Mouse (Mus musculus): ENCODE results near the gene Uchl1.

Uchl1 gene

GRCm38 (mm10) chr5:66675983-66676382 is at the start of gene Uchl1:
Uchl1 (plus strand) TSS chr5:66676091.
- DNase-seq (ENCODE audit: extremely low read depth, insufficient read length, low spot score) = no peak

DNA sequence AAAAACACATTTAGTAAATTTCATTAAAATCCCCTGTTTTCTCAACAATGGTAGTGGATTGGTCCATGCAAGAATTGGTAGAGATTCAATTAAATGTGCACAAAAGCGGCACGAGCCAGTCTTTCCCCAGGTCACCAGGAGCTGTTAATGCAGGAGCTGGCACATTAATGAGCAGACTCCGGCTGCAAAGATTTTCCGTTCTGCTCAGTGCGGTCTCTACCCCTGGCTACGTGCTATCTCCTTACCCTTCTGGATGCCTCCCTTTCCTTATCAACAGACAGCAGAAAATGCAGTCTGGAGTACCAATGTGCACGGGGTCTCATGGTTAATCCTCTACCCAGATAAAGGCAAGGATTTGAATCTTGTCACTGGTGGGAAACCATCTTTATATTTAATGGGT is 48.1 kb upstream of the Uchl1 start:
- DNase-seq (ENCODE audit: extremely low read depth, insufficient read length, low spot score) = no peak

- no peak for DNase-seq (ENCODE audit: extremely low read depth, insufficient read length, low spot score)
Measured at GRCm38 (mm10) chr5:66635459-66636079, 40.3 kb upstream of the Uchl1 start.

GRCm38 (mm10) chr5:66642156-66642555 is 33.7 kb upstream of the Uchl1 start:
- peak; percentile 19 for DNase-seq (ENCODE audit: extremely low read depth, insufficient read length, low spot score)

GRCm38 (mm10) chr5:66643260-66643659 is 32.6 kb upstream of the Uchl1 start:
- DNase-seq (ENCODE audit: extremely low read depth, insufficient read length, low spot score) = no peak

DNA sequence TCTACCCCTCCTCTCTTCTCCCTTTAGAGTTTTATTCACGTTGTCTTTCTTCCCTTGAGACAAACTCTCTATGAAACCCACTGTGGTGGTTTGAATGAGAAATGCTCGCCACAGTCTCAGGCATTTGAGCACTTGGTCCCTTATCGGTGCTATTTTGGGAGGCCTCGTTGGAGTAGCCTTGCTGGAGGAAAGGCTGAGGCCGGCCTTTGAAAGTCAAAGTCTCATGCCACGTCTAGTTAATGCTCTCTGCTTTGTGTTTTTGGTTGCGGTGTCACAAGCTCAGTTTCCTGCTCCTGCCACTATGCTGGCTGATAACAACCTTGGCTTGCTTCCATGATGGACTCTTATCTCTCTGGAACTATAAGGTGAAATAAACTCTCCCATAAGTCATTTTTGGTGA is 28.4 kb upstream of the Uchl1 start:
- DNase-seq (ENCODE audit: extremely low read depth, insufficient read length, low spot score) = no peak

DNA sequence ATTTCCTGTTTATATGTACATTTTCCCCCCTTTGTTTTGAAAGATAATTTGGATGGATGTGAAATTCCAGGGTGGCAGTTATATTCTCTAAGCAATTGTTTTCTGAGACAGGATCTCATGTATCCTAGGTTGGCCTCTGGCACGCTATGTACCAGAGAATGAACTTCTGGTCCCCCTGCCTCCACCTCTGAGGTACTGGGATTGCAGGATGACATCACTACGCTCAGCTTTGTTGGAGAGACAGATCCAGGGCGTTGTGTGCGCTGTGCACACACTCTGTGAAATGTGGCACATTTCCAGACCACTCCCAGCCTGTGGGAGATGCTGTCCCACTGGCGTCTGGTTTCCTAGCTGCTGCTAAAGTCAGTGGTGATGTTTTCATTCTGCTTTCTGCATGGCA is 21.7 kb upstream of the Uchl1 start:
- no peak for DNase-seq (ENCODE audit: extremely low read depth, insufficient read length, low spot score)

- DNase-seq (ENCODE audit: extremely low read depth, insufficient read length, low spot score) = no peak
Measured at GRCm38 (mm10) chr5:66675189-66675890, 551 bp upstream of the Uchl1 start.

DNA sequence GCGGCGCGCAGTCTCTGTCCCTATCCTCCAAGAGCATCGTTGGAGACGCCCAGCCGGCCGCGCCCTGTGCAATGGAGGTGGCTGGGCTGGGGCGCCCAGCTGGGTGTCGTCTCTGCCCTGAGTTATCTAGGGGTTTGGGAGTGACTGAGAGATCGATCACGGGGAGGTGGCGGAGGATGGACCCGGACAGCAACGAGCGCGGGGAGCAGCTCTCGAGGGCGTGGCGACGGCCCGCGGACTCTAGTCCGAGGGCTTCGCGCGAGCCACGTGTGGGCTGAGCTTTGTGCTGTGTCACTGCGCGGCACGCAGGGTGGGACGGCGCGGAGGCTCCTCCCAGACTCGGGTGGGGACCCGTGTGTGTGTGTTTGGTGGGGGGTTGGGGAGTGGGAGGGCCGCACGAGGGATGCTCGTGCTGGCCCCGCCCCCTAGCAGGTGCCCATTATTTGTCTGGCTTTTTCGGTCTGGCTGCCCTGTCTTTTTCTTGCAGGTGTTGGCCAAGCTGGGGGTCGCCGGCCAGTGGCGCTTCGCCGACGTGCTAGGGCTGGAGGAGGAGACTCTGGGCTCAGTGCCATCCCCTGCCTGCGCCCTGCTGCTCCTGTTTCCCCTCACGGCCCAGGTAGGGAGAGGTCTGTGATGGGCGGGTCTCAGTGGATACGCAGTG is 696 bp downstream of the Uchl1 start:
- no peak for DNase-seq (ENCODE audit: extremely low read depth, insufficient read length, low spot score)

DNA sequence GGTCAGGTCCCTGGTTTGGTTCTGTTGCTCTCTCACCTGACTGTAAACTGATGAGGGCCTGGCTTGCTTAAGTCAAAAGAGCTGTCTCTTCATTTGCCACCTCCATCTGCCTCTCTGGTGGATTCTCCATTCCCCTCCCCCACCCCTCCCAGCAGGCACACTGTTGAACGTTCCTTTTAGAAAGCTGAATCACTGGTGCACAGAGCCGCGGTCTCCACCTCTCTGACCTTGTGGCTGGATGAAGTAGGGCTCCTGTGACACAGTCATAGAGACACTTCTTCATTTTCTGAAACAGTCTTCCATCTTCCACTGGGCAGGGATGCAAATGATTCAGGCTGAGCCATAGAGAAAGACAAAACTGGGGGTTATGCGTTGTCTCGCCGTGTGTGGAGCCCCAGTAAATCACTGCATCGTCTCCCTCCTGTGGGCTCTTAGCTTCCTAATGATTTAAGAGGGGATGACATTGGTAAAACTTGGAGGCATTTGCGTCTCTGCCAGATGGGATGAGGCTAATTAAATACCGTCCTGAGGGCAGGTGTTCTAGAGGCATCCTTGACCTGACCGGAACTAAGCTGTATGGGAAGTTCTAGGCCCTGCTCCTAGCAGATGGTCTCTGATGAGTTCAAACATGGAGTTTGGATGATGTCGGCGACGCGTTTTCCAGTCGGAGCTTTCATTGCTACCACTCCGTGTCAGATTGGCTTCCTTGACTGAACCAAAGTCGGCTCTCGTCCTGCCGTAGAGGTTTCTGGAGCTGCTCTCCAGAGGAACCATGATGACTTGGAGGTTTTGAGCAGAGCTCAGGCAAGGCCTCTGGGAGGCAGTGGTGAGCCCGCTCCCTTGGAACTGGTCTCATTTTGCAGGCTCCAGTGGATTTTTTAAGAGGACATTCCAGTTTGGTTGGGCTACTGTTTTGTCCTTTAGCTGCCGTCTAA is 1.8 kb downstream of the Uchl1 start:
- DNase-seq (ENCODE audit: extremely low read depth, insufficient read length, low spot score) = no peak

- no peak for DNase-seq (ENCODE audit: extremely low read depth, insufficient read length, low spot score)
Measured at GRCm38 (mm10) chr5:66679222-66679621, 3.3 kb downstream of the Uchl1 start.

DNA sequence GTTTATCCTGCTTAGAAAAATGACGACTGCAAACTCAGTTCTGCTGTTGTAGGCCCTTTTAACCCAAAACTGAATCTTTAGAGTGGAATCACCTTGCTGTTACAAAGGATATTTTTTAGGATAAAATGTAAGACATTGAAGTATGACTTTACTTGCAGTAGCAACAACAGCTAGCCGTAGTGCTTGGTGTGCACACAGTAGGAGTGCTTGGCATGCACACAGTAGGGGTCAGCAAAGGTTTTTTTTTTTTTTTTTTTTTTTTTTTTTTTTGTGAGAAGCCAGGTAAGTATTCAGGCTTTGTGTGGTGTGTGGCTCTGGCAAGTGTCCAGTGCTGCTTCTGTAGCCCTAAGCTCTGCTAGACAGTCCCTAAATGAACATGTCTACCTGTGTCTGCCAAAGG is 10.0 kb downstream of the Uchl1 start:
- DNase-seq (ENCODE audit: extremely low read depth, insufficient read length, low spot score) = no peak

DNA sequence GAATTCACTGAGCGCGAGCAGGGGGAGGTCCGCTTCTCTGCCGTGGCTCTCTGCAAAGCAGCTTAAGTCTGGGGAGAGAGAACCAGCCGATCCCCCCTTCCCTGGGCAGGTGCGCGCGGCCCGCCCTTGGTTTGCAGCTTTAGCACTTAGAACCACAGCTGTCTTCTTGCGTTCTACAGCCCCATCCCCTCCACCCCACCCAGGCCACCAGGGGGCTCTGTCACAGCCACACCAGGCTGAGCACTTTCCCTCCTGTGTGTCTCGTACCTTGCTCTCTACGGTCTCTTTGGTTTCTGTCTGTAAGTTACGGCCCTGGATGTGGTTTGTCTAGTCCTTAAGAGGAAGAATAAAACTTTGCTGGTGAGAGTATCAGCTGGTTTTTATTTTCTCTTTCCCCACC is 11.0 kb downstream of the Uchl1 start:
- no peak for DNase-seq (ENCODE audit: extremely low read depth, insufficient read length, low spot score)

DNA sequence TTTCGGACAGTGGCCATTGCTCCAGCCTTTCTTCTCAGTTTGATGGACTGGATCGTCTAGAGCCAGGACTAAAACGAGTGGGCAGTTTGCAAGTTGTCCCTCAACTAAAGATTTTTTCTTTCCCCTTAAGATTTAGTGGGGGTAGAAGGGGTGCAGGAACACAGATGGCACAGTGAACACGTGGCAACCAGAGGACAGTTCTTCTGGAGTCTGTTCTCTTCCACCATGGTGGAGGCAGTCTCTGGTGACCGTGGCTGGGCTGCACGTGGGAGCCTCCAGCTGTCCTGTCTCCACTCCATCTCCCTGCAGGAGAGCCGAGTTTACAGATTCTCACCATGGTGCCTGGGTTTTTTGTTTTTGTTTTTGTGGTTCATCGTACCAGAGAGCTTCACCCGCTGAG is 11.8 kb downstream of the Uchl1 start:
- DNase-seq (ENCODE audit: extremely low read depth, insufficient read length, low spot score) = no peak

GRCm38 (mm10) chr5:66688286-66688685 is 12.4 kb downstream of the Uchl1 start:
- DNase-seq (ENCODE audit: extremely low read depth, insufficient read length, low spot score) = no peak

DNA sequence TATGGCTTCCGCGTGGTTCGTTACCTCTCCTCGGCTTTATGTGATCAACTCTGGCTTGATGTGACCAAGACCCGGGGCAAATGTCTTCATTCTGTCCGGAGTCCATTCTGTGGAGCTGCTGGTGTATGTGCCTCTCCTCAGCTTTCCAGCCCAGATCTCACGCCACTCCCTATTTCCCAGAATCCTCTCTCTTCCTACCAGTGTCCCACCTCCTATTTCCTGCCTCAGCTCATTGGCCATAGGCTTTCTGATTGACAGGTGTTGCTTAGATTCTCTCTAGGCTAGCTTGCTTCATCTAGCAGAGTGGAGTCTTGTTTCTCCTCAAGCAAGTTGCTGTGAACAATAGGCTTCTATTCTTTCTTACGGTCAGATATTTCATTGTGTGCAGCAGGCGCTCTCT is 13.9 kb downstream of the Uchl1 start:
- DNase-seq (ENCODE audit: extremely low read depth, insufficient read length, low spot score) = no peak

DNA sequence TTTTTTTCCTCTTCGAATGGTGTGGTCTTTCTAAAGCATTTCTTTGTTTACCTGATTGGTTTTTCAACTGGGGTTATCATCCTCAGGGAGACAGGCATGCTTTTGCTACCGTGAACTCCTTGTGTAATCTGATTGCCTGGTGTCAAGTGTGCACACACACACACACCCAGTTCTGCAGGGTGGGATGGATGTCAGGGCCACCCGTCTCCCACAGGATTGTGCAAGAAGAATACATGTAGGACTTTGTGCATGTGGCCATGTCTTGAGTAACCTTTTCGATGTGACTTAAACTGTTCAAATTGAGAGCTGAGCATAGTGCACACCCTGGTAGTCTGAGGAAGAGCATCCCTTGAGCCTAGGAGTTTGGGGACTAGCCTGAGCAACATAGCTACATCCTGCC is 17.3 kb downstream of the Uchl1 start:
- no peak for DNase-seq (ENCODE audit: extremely low read depth, insufficient read length, low spot score)

GRCm38 (mm10) chr5:66697119-66697518 is 21.2 kb downstream of the Uchl1 start:
- no peak for DNase-seq (ENCODE audit: extremely low read depth, insufficient read length, low spot score)

- DNase-seq (ENCODE audit: extremely low read depth, insufficient read length, low spot score) = no peak
Measured at GRCm38 (mm10) chr5:66699911-66700310, 24.0 kb downstream of the Uchl1 start.

DNA sequence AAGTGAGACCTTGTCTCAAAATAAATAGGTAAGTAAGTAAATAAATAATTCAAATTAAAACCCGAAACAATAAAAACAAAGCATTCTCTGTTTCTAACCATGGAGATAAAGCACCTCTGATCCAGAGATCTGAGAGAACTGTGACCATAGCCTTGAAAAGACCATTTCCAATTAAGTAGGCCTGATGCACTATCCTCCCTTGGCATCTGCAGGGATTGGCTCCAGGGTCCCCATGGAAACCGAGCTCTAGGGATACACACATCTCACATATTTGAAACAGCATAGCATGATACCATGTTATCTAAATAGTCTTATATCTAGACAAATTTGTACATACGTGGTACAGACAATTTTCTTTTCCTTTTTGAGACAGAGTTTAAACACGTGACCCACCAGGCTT is 26.1 kb downstream of the Uchl1 start:
- DNase-seq (ENCODE audit: extremely low read depth, insufficient read length, low spot score) = no peak

Measured in 3134 (cell line).